Mouse (Mus musculus) embryo, embryonic 11.5 days (tissue): ENCODE measurements around the gene Irf2bpl.

Experiments
- DNase-seq: peaks from one replicate; pipeline ENCODE4 v3.0.0-alpha.2; 2012; ENCODE audit warnings: low read depth, low spot score

Irf2bpl gene

GRCm38 (mm10) chr12:86898448-86898847 lies 13.8 kb upstream of the Irf2bpl start:
- DNase-seq, result no peak

- DNase-seq, result no peak
These were observed 13.2 kb upstream of the Irf2bpl start for GRCm38 (mm10) chr12:86897769-86898273.

- no peak for DNase-seq
These were observed 12.4 kb upstream of the Irf2bpl start for GRCm38 (mm10) chr12:86896921-86897512.

- DNase-seq, result no peak
These were observed 11.9 kb upstream of the Irf2bpl start for GRCm38 (mm10) chr12:86896441-86896890.

- DNase-seq, result no peak
These were observed 11.3 kb upstream of the Irf2bpl start for GRCm38 (mm10) chr12:86895703-86896409.

- DNase-seq, result no peak
These were observed 10.3 kb upstream of the Irf2bpl start for GRCm38 (mm10) chr12:86894841-86895428.

GRCm38 (mm10) chr12:86894184-86894839 lies 9.7 kb upstream of the Irf2bpl start:
- DNase-seq, result peak; percentile 96

GRCm38 (mm10) chr12:86893326-86894183 lies 9.0 kb upstream of the Irf2bpl start:
- no peak for DNase-seq

- DNase-seq, result no peak
These were observed 8.2 kb upstream of the Irf2bpl start for GRCm38 (mm10) chr12:86892711-86893311.

GRCm38 (mm10) chr12:86891786-86892702 lies 7.4 kb upstream of the Irf2bpl start:
- no peak for DNase-seq

GRCm38 (mm10) chr12:86891454-86891785 lies 6.8 kb upstream of the Irf2bpl start:
- no peak for DNase-seq

GRCm38 (mm10) chr12:86890796-86891301 lies 6.3 kb upstream of the Irf2bpl start:
- no peak for DNase-seq

GRCm38 (mm10) chr12:86890091-86890720 lies 5.6 kb upstream of the Irf2bpl start:
- no peak for DNase-seq

GRCm38 (mm10) chr12:86889103-86889644 lies 4.6 kb upstream of the Irf2bpl start:
- no peak for DNase-seq

- DNase-seq, result no peak
These were observed 3.8 kb upstream of the Irf2bpl start for GRCm38 (mm10) chr12:86888130-86889069.

GRCm38 (mm10) chr12:86887381-86888129 lies 3.0 kb upstream of the Irf2bpl start:
- DNase-seq, result no peak

GRCm38 (mm10) chr12:86886446-86886965 lies 1.9 kb upstream of the Irf2bpl start:
- DNase-seq, result no peak
